Mouse (Mus musculus): ENCODE measurements around the gene Ranbp17. TPM values are rescaled to one million over a fixed set of nuclear protein-coding genes. Genes with fewer than 3 reads are reported as not detected.

Ranbp17 gene
- polyA plus RNA-seq, 1 experiment from 2014 or later = 11.3 TPM

- peaks cover 8% of the 10 kb centered on the region; the same call in 1 of the 2 replicates for H3K4me1 ChIP-seq
- H3K36me3 ChIP-seq (replicated peaks) = no peaks in the 10 kb centered on the region
- H3K9me3 ChIP-seq = no peaks in the 10 kb centered on the region
- no peak overlapping the region for H3K4me3 ChIP-seq
- no peak overlapping the region for H3K27ac ChIP-seq
- WGBS = 89% methylated on average over 8 of the region's 8 CpGs
- no peaks in the 10 kb centered on the region for H3K27me3 ChIP-seq (ENCODE audit: poor library complexity, severe bottlenecking)
- no peak for DNase-seq (ENCODE audit: extremely low spot score, low spot score)
Measured at GRCm38 (mm10) chr11:33217384-33218079, 296.0 kb downstream of the Ranbp17 start.

- Histone ChIP-seq H3K36me3 (replicated peaks) (no peaks in the 10 kb centered on the region), H3K4me1 (peaks cover 35% of the 10 kb centered on the region), H3K27ac (no peak overlapping the region), H3K4me3 (no peak overlapping the region), H3K27me3 (ENCODE audit: poor library complexity, severe bottlenecking) (peaks cover 67% of the 10 kb centered on the region), H3K9me3 (no peaks in the 10 kb centered on the region)
- no peak for DNase-seq (ENCODE audit: extremely low spot score, low spot score)
- WGBS = 84% methylated on average over 2 of the region's 2 CpGs
Measured at GRCm38 (mm10) chr11:33207411-33207810, 306.1 kb downstream of the Ranbp17 start.

DNA sequence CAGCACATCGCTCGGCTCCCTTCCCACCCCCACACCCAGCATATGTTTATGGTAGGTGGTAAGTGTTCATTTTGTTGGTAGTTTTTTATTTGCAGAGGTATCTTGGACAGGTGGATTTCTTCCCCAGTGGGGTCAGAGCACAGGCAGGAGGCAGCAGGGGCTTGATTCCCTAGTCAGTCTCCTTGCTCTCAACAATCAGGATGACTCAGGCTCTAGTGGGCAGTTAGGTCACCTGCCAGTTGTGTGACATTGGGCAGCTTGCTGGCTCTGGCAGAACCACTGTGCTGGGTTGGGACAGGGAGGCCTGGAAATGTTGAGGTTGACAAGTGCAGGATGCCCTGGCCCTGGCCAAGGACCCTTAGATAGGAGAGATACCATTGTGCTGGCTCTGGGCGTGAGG is 308.6 kb downstream of the Ranbp17 start:
- 7% methylated on average over 3 of the region's 3 CpGs for WGBS
- Histone ChIP-seq H3K4me1 (peaks cover 59% of the 10 kb centered on the region), H3K4me3 (no peak overlapping the region), H3K27ac (no peak overlapping the region), H3K36me3 (replicated peaks) (no peaks in the 10 kb centered on the region), H3K27me3 (ENCODE audit: poor library complexity, severe bottlenecking) (peaks cover 90% of the 10 kb centered on the region), H3K9me3 (no peaks in the 10 kb centered on the region)
- DNase-seq (ENCODE audit: extremely low spot score, low spot score) = peak; percentile 41

DNA sequence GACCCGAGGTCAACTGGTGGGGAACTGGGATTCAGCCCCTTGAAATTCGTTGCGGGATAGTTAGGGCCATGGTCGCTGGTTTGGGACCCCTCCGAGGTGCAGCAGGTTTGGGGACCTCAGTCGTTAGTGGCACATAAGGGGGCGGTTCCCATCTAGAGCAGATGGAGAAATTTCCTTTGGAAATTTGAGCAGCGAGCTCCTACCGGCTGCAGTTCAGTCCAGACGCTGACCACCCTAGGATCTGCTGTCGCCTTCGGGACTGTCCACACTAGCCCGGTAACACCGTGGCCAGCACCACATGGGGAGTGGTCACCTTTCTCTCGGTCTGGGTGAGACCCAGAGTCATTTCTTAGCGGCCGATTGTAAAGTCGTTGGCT is 309.2 kb downstream of the Ranbp17 start:
- DNase-seq (ENCODE audit: extremely low spot score, low spot score) = peak; percentile 37
- no peaks in the 10 kb centered on the region for H3K9me3 ChIP-seq
- no peaks in the 10 kb centered on the region for H3K36me3 ChIP-seq (replicated peaks)
- WGBS = 1% methylated on average over 18 of the region's 18 CpGs
- peaks cover 59% of the 10 kb centered on the region for H3K4me1 ChIP-seq
- peaks cover 96% of the 10 kb centered on the region for H3K27me3 ChIP-seq (ENCODE audit: poor library complexity, severe bottlenecking)
- no peak overlapping the region for H3K27ac ChIP-seq
- H3K4me3 ChIP-seq = peak overlapping the region; percentile 50

DNA sequence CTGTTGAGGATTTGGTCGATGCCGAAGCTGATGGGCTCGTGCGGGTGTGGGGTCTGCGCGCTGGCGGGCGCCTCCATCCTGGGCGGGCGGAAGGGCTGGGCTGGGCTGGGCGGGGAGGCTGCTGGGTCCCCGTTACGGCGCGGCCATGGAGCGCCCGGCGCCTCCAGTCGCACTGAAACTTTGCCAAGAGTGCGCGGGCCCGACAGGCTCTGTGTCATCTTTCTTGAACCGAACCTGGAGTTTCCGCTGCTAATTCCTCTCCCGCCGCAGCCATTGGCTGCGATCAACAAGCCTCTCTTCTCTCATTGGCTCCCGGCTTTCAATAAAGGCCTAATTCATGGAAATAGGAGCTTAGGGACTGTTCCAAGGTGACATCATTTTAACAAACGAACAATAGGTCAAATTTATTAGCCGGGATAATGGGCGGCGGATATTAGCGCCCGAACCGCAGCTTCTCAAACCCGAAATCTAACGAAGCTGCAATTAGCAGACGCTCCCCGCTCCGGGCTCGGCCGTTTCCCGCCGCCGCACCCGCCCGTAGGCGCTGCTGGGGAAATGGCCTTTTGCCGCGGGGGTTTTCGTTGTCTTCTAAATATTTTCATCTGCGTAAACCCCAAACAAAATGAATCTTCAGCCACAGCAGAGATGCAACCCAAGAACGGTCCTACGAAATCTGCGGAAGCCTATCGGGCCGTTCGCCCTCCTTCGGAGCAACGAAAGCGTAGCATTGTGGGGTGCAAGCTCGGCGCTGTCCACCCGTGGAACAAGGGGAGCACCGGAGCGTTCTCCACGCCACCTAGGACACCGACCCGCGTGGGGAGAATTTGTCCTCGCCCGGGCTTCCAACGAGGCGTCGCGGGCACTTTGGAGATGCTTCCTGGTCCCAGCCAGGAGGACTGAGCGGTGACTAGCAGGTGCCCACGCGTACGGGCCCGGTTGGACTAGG is 309.9 kb downstream of the Ranbp17 start, which contains the start of gene Tlx3:
Tlx3 (minus strand) TSS at position 207 of the 946 bp plus-strand sequence.
- under 1% methylated on average over 81 of the region's 81 CpGs for WGBS
- peaks cover 63% of the 10 kb centered on the region for H3K4me1 ChIP-seq
- no peaks in the 10 kb centered on the region for H3K9me3 ChIP-seq
- H3K27me3 ChIP-seq (ENCODE audit: poor library complexity, severe bottlenecking) = peaks cover 100% of the 10 kb centered on the region
- peak; percentile 77 for DNase-seq (ENCODE audit: extremely low spot score, low spot score)
- H3K36me3 ChIP-seq (replicated peaks) = no peaks in the 10 kb centered on the region
- peak within 1 kb of the TSS; percentile 50 for H3K4me3 ChIP-seq
- 0 out of 2 replicates have a peak within 1 kb of the TSS, but pooled peaks have one; percentile 8 for H3K27ac ChIP-seq

DNA sequence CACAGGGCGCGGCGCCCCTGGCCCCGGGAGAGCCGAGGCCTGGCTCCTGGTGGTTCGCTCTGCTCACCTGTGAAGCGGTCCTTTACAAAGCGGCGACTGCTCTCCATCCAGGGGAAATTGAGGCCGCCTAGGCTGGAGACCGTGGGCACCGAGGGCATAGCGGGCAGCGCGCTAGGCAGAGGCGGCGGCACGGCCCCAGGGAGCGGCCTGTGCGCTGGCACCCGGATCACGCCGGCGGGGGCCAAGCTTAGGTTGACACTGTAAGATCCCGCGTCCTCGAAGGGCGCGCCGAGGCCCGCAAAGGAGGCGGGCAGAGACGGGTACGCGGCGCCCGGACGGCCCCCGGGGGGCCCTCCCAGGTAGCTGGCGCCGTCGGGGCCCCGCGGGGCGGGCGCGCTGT is 310.6 kb downstream of the Ranbp17 start:
- peaks cover 100% of the 10 kb centered on the region for H3K27me3 ChIP-seq (ENCODE audit: poor library complexity, severe bottlenecking)
- peak overlapping the region; percentile 50 for H3K4me3 ChIP-seq
- peak; percentile 46 for DNase-seq (ENCODE audit: extremely low spot score, low spot score)
- H3K36me3 ChIP-seq (replicated peaks) = no peaks in the 10 kb centered on the region
- no peaks in the 10 kb centered on the region; the same call in 1 of the 2 replicates for H3K9me3 ChIP-seq
- WGBS = 1% methylated on average over 47 of the region's 47 CpGs
- H3K27ac ChIP-seq = 0 out of 2 replicates have a peak overlapping the region, but pooled peaks have one; percentile 8
- H3K4me1 ChIP-seq = peaks cover 63% of the 10 kb centered on the region

GRCm38 (mm10) chr11:33202296-33202695 is 311.2 kb downstream of the Ranbp17 start:
- peaks cover 100% of the 10 kb centered on the region for H3K27me3 ChIP-seq (ENCODE audit: poor library complexity, severe bottlenecking)
- DNase-seq (ENCODE audit: extremely low spot score, low spot score) = peak; percentile 49
- H3K4me1 ChIP-seq = peaks cover 63% of the 10 kb centered on the region
- H3K36me3 ChIP-seq (replicated peaks) = no peaks in the 10 kb centered on the region
- H3K4me3 ChIP-seq = peak overlapping the region; percentile 50
- H3K9me3 ChIP-seq = peaks cover 6% of the 10 kb centered on the region
- WGBS = under 1% methylated on average over 37 of the region's 37 CpGs
- H3K27ac ChIP-seq = no peak overlapping the region

DNA sequence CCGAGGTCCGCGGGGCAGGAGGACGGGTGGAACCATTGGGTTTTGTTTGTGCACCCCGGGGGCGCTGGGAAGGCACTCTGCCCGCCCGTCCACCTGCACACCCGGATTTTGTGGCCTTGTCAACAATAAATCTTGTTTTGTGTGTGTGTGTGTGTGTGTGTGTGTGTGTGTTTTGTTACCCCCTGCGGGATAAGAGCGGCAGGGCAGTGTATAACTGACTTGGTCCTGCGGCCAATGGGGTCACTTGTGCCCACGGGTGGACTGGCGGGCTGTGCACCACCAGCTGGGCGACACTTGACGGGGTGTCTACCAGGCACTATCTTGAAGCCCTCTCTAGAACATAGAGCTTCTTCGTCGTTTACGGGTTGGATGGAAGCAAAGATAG is 311.9 kb downstream of the Ranbp17 start:
- peaks cover 100% of the 10 kb centered on the region for H3K27me3 ChIP-seq (ENCODE audit: poor library complexity, severe bottlenecking)
- H3K4me3 ChIP-seq = peak overlapping the region; percentile 48
- H3K9me3 ChIP-seq = peaks cover 8% of the 10 kb centered on the region
- DNase-seq (ENCODE audit: extremely low spot score, low spot score) = no peak
- peaks cover 65% of the 10 kb centered on the region for H3K4me1 ChIP-seq
- WGBS = 2% methylated on average over 19 of the region's 19 CpGs
- no peaks in the 10 kb centered on the region for H3K36me3 ChIP-seq (replicated peaks)
- no peak overlapping the region for H3K27ac ChIP-seq

- Histone ChIP-seq H3K9me3 (peaks cover 8% of the 10 kb centered on the region), H3K4me1 (peaks cover 68% of the 10 kb centered on the region), H3K27ac (0 out of 2 replicates have a peak overlapping the region, but pooled peaks have one; percentile 11), H3K27me3 (ENCODE audit: poor library complexity, severe bottlenecking) (peaks cover 100% of the 10 kb centered on the region), H3K4me3 (peak overlapping the region; percentile 48), H3K36me3 (replicated peaks) (no peaks in the 10 kb centered on the region)
- under 1% methylated on average over 75 of the region's 76 CpGs for WGBS
- peak; percentile 67 for DNase-seq (ENCODE audit: extremely low spot score, low spot score)
Measured at GRCm38 (mm10) chr11:33200764-33201625, 312.6 kb downstream of the Ranbp17 start.

DNA sequence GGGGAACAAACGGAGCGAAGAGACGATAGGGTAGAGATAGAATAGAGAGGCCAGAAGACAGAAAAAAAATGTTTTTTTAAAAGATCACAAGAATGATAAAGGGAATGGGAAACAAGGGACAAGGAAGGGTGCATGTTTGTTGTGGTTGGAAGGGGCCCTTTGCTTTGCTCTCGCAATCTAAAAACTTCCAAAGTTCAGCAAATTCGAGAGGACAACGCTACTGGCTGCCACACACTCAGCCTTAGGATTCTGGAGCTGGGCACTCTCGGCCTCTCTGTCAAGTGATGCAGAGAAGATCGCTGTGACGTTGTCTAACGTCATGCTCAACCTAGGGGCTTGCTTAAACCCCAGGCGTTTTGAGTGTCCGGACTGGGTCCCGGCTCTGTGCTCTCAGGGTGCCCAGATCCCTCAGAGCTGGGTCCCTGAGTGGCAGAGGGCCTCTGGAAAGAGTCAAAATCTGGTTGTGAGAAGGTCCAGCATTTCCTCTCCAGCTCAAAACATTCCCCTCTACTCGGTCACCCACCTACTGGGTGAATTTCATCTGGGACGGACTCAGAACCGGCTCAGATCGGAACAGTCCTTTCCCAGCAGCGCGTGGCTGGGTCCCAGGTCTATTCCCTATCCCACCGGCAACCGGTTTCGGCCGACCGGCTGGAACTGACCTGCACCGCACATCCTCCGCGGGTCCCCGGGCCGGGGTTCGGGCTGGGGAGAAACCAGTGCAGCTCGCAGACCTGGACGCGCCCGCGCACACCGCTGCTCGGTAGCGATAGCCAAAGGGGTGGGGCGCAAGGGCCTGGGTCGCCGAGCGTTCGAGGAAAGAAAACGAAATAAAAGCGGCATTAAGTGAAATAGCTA is 313.4 kb downstream of the Ranbp17 start:
- no peaks in the 10 kb centered on the region for H3K36me3 ChIP-seq (replicated peaks)
- WGBS = under 1% methylated on average over 45 of the region's 45 CpGs
- H3K9me3 ChIP-seq = peaks cover 8% of the 10 kb centered on the region
- H3K27ac ChIP-seq = no peak overlapping the region
- peaks cover 65% of the 10 kb centered on the region for H3K4me1 ChIP-seq
- peak; percentile 55 for DNase-seq (ENCODE audit: extremely low spot score, low spot score)
- peaks cover 100% of the 10 kb centered on the region for H3K27me3 ChIP-seq (ENCODE audit: poor library complexity, severe bottlenecking)
- peak overlapping the region; percentile 48 for H3K4me3 ChIP-seq

GRCm38 (mm10) chr11:33199117-33199514 is 314.4 kb downstream of the Ranbp17 start:
- Histone ChIP-seq H3K4me1 (peaks cover 60% of the 10 kb centered on the region), H3K27me3 (ENCODE audit: poor library complexity, severe bottlenecking) (peaks cover 100% of the 10 kb centered on the region), H3K9me3 (peaks cover 8% of the 10 kb centered on the region), H3K27ac (no peak overlapping the region), H3K4me3 (no peak overlapping the region), H3K36me3 (replicated peaks) (no peaks in the 10 kb centered on the region)
- peak; percentile 44 for DNase-seq (ENCODE audit: extremely low spot score, low spot score)
- under 1% methylated on average over 15 of the region's 15 CpGs for WGBS
